Mouse (Mus musculus): ENCODE measurements around the gene Rela.

DNA sequence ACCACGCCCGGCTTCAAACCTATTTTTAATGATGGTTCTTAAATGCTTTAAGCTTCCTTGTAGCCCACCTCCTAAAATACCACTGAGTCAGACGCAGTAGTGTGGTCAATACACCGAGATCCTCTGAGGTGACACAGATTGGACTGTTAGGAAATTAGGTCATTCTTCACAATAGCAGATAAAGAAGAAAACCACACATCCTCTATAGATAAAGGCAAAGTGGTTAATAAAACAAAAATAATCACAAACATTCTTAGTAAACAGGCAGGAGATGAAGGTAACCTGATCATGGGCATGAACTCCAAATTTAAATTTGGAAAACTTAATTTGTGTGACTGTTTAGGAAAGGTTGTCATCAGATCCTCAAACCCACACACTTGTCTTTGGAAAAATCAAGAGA lies 17.3 kb upstream of the Rela start:
- TF ChIP-seq CTCF (IDR thresholded peaks at IDR 0.05; ENCODE audit: insufficient read depth, low read depth, low read length): no peak
- no peak for TF ChIP-seq POLR2A (IDR thresholded peaks at IDR 0.05; ENCODE audit: insufficient read depth, low read depth, low read length)
